Mouse (Mus musculus): Measurements from ENCODE around the gene Gm11437.

Gm11437 gene

DNA sequence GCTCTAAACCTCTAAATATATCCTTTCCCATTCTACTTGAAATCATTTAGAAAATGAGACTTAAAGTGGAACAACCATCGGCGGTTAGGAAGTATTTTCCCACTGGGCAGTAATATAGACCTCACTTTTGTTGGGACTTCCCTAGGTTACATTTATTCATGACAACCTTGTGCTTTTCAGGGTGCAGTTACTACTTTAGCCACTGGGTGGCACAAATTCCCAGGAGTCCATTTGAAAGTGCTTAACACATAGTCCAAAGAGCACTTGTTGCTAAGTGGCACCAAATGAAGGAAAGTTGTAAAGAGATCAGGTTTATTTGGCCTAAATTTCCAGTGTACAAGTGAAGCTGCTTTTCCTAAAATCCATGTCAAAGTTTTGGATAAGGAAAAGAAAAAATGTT, 25.5 kb downstream of the Gm11437 start:
- peak; percentile 12 for DNase-seq (ENCODE audit: low spot score)

DNA sequence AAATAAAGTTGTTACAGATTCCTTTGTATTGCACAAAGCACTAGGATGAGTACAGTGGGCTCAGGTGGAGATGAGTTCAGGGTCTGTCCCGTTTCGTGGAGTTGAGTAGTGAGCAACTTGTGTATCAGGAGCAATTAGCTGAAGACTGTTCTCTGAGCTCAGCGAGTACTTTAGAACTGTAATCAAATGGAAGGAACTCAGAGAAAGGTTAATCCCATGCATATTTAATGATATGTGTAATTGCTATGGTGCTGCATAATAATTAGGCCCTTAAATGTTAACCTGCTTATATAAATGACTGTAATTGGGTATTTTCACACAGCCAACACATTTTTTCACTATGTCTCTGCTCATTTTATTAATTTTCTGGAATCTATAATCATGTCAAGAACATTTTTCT, 30.8 kb downstream of the Gm11437 start:
- DNase-seq (ENCODE audit: low spot score): no peak

- DNase-seq (ENCODE audit: low spot score): no peak
Measured at GRCm38 (mm10) chr11:84134331-84134860, 32.9 kb downstream of the Gm11437 start.

GRCm38 (mm10) chr11:84129799-84130185, 37.5 kb downstream of the Gm11437 start:
- no peak for DNase-seq (ENCODE audit: low spot score)

DNA sequence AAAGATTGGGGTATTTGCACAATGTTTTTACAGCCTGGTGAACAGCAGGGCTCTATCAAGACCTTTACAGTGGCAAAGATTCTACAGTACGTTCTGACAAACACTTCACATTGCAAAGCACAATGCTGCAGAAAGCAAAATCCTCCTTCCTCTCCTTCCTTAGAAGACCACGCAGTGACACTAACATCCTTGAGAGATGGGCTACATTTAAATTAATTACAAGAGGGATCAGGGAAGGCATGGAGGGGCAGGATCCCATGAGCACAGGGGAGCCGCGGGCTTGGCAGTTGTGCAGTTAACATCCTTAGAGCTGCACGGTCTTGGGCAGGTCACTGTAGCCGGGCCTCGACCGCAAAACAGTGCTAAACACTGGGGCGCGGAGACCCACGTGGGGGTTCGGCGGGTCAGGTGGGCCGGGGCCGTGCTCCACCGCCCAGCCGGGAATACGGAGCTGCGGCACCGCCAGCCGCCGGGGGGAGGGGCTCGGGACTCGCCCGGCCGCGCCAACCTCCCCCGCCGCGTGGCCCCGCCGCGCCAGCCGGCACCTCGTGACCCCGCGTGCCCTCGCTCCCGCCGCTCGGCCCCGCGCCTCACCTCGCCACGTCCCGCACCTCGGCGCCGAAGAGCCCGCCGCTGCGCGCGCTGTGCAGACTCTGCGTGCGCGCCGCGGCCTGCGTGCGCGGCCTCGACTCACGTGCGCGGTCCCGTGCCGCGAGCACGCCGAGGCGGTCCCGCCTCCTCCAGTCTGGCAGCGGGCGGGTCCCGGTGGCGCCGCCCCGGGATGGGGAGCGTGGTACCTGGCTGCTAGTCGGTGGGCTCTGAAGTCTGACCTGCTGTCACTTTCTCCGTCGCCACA, 38.1 kb downstream of the Gm11437 start, which contains the start of the genes Tada2a and Acaca:
Gene Tada2a, minus strand, starts transcription at position 658 of the 856 bp plus-strand sequence.
Gene Acaca, plus strand, starts transcription at position 730 of the 856 bp plus-strand sequence.
- DNase-seq (ENCODE audit: low spot score): peak; percentile 80

DNA sequence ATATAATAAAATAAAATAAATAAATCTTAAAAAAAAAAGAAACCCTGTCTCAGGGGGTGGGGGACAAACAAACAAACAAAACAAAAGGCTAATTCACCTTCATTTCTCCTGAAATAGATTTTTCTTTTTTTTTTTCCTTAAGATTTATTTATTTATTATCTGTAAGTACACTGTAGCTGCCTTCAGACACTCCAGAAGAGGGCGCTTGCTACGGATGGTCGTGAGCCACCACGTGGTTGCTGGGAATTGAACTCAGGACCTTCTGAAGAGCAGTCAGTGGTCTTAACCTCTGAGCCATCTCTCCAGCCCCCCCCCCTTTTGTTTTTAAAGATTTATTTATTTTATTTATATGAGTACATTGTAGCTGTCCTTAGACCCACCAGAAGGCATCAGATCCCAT, 39.3 kb downstream of the Gm11437 start:
- no peak for DNase-seq (ENCODE audit: low spot score)

- no peak for DNase-seq (ENCODE audit: low spot score)
Measured at GRCm38 (mm10) chr11:84121051-84121956, 46.0 kb downstream of the Gm11437 start.

DNA sequence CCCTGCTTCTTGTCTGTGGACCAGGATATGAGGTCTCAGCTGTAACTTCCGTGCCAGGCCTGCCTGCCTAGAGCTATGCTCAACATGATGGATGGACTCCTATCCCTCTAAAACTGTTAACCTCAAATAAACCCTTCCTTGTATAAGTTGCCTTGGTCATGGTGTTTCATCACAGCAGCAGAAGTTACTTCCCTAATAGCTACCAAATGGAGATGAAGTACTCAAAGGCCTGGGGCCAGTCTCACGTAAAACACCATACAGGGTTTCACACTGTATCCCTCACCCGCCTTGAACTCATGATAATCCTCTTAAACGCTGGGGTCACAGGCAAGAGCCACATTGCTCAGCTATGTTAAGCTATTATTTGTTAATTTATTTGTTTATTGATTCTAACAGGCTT, 49.8 kb downstream of the Gm11437 start:
- DNase-seq (ENCODE audit: low spot score): no peak

DNA sequence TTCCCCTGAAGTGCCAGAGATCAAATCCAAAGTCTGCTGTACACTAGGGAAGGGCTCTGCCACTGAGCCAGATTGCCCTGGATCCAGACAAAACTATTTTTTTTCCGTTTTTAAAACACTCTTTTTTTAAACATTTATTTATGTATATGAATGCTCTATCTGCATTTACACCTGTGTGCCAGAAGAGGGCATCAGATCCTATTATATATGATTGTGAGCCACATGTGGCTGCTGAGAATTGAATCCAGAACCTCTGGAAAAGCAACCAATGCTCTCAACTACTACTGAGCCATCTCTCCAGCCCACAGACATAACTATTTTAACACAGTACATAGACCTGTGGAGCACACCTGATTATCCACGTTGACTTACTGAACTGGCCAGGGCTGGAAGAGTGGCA, 51.1 kb downstream of the Gm11437 start:
- no peak for DNase-seq (ENCODE audit: low spot score)

DNA sequence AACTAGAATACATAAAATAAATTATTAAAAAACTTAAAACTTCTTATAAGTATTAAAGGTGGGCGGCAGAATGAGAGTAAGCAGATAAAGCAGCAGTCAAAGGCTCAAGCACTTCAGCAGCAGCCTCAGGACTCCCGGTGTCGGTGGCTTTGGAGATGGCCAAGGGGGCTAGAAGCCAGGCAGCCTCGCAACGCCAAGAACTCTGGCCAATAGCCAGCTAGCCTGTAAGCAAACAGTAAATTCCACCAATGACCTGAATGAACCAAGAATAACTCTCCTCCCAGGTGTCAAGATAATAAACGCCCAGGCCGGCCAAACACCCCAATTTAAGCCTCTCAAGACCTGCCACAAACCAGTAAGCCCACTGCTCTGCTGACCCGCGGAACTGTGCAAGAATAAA, 51.6 kb downstream of the Gm11437 start:
- DNase-seq (ENCODE audit: low spot score): no peak

DNA sequence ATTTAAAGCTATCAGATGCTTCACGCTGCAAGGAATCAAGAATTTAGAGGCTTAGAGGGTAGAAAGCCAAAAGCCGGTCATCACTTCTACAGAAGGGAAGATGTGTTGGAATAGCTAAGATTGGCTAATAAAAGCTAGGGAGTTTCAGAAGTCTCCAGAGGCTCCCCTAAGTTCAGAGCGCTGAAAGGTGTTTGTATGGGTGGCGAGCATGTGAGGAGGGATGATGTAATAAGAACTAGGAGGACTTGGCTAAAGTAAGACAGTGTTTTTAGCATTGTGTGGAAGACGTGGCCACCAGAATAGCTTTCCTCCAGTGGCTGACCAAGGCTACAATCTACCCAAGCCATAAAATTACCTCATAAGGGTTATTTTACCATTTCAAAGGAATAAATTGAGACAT, 53.7 kb downstream of the Gm11437 start:
- DNase-seq (ENCODE audit: low spot score): no peak

DNA sequence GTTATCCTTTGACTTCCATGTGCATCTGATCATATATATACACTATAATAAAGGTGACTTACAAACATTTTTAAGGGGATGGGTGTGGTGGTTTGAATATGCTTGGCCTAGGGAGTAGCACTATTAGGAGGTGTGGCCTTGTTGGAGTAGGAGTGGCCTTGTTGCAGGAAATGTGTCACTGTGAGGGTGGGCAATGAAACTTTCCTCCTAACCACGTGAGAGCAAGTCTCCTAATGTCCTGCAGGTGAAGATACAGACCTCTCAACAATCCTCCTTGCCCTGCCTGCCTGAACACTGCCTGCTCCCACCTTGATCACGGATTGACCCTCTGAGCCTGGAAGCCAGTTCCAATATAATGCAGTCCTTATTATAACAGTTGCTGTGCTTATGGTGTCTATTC, 60.1 kb downstream of the Gm11437 start:
- DNase-seq (ENCODE audit: low spot score): no peak

DNA sequence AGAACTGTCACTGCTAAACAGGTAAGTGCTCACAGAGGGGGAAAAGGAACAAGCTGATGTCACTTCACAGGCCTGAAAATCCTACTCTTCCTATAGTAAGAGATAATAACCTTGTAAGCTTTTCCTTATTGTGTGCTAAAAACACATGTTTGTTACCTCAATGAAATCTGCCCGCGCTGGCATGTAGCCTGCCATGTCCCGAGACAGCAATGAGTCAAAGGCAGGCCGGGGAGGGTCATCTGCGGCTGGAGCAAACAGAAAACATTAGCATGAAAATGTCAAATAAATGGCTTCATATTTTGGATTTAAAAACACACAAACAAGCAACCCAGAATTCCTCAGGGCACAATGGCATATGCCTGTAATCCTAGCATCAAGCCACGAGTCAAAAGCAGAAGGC, 63.2 kb downstream of the Gm11437 start:
- DNase-seq (ENCODE audit: low spot score): no peak

- no peak for DNase-seq (ENCODE audit: low spot score)
Measured at GRCm38 (mm10) chr11:84101182-84101581, 66.1 kb downstream of the Gm11437 start.

All from spleen, adult 12 weeks (tissue).